Mouse (Mus musculus) neural tube, postnatal 0 days (tissue): ENCODE results near the gene Ubac1. TPM values are rescaled to one million over a fixed set of nuclear protein-coding genes. Genes with fewer than 3 reads are reported as not detected.

ENCODE experiments used
- polyA plus RNA-seq: library from polyadenylated mRNA; unstranded; fragments of >200 nt; fragmentation: Nextera tagmentation; extraction: Ambion mirVana; gene quantifications from 2 replicates; pipeline ENCODE4 v1.2.1, GENCODE M21; 2015

Gene Ubac1
- polyA plus RNA-seq: 156 and 162 TPM in 2 replicates

DNA sequence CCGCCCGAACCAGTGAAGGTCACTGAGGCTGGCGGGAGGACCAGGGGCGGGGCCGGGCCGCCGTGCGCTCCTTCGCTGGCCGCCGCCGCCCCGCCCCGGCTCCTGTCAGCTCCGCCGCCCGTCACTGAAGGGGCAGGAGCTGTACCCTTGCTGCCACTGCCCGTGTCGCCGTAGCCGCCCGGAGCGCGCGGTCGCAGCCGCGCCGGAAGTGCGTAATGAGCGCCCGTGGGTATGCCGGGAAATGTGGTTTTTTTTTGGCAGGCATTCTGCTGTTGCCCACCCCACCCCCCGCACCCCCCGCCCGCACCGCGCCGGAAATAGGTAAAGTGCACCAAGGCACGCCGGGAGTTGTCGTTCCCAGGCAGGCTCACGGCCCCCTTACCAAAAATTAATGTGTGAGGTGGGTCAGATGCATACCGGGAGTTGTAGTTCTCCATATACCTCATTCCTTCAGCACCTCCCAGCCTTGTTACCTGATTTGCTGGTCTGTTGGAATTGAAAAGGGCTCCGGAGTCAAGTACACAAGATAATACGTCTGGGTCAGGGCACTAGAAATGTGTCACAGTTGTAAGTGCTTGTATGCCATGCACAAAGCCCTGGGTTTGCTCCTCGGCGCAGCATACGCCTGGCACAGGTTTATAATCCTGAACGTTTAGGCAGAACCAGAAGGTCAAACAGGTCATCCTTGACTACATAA, at the start of gene Ubac1:
Gene Ubac1 (minus strand): TSS at position 187 of the 697 bp plus-strand sequence.

DNA sequence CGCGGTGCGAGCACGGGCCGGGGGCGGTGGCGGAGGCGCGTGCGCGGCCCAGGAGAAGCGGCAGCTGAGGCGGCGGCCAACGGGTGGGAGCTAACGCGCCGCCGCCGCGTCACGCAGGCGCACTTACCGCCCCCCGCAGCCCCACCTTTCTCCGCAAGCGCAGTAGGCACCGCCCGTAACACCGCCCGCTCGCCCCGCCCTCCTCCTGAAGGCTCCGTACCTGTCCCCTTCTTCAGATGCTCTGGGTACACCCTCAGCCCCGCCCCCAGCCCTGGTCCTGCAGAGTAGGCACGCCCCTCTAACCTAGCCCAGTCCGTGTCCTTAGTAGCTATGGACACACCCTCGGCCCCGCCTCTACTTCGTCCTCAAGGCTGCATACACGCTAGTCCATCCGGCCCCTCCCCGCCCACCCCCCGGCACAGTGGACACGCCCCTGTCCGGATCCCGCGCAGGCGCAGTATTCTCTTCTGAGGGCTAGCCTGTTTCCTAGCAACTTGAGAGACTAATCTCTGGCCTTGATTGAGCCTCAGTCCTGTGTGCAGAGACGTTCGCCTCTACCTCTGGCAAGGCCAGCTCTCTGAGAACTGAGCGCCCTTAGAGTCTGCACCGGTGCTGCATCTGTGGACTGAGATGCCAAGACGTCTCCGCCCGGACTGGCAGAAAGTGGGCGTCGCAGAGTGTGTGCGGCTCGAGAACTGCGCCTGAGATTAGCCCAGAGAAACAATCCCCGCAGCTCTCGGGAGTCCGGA, 38.2 kb downstream of the Ubac1 start, which contains the start of gene Camsap1:
Gene Camsap1 (minus strand): TSS at position 124 of the 749 bp plus-strand sequence.

Other genes with a start within 250 kb of the Ubac1 start
- not detected in 2 replicates for gene Lcn11, start 244.7 kb downstream of the Ubac1 start, polyA plus RNA-seq
- not detected in 2 replicates for gene Gm13539, start 239.5 kb downstream of the Ubac1 start, polyA plus RNA-seq
- gene Glt6d1, start 205.9 kb downstream of the Ubac1 start, polyA plus RNA-seq: not detected in 2 replicates
- gene Lcn9, start 198.6 kb downstream of the Ubac1 start, polyA plus RNA-seq: not detected in 2 replicates
- gene Sohlh1, start 174.5 kb downstream of the Ubac1 start, polyA plus RNA-seq: not detected in 2 replicates
- 32.2 and 34.0 TPM in 2 replicates for gene Kcnt1, start 158.0 kb downstream of the Ubac1 start, polyA plus RNA-seq
- gene Camsap1, start 38.5 kb downstream of the Ubac1 start, polyA plus RNA-seq: 43.7 and 44.5 TPM in 2 replicates
- 36.0 and 38.7 TPM in 2 replicates for gene Nacc2, start 101.5 kb upstream of the Ubac1 start, polyA plus RNA-seq
- gene Lhx3, start 186.5 kb upstream of the Ubac1 start, polyA plus RNA-seq: 3.8 and 5.2 TPM in 2 replicates
- gene Qsox2, start 215.8 kb upstream of the Ubac1 start, polyA plus RNA-seq: 12.2 and 13.2 TPM in 2 replicates